Mouse (Mus musculus): ENCODE data around the gene Snapc4. TPM values are rescaled to one million over a fixed set of nuclear protein-coding genes. Genes with fewer than 3 reads are reported as not detected.

Snapc4 gene
- polyA plus RNA-seq (2012; rRNA removed), result 21.9 and 25.2 TPM in 2 replicates

- DNase-seq, result peak; percentile 92
- peak; percentile 12 for TF ChIP-seq POLR2A (IDR thresholded peaks at IDR 0.05; ENCODE audit: low read depth, low read length)
- no peak for TF ChIP-seq CTCF (conservative IDR thresholded peaks at IDR 0.05; ENCODE audit: insufficient read depth, insufficient read length, low read depth, low read length)
- peaks cover 4% of the 10 kb centered on the region for H3K36me3 ChIP-seq (ENCODE audit: control insufficient read depth, insufficient read depth, low read length)
Observed at GRCm38 (mm10) chr2:26380131-26380771, at the start of gene Snapc4. Snapc4 (minus strand) TSS chr2:26380653.

GRCm38 (mm10) chr2:26429851-26430250 lies 49.4 kb upstream of the Snapc4 start:
- TF ChIP-seq CTCF (conservative IDR thresholded peaks at IDR 0.05; ENCODE audit: insufficient read depth, insufficient read length, low read depth, low read length) (no peak; the same call in 1 of the 2 replicates), POLR2A (IDR thresholded peaks at IDR 0.05; ENCODE audit: low read depth, low read length) (no peak)
- DNase-seq, result no peak
- peaks cover 5% of the 10 kb centered on the region; the same call in 1 of the 2 replicates for H3K4me1 ChIP-seq (ENCODE audit: control insufficient read depth, insufficient read depth, low read length)
- peaks cover 8% of the 10 kb centered on the region for H3K36me3 ChIP-seq (ENCODE audit: control insufficient read depth, insufficient read depth, low read length)
- 89% methylated on average over 5 of the region's 5 CpGs for WGBS
- no peak overlapping the region for H3K4me3 ChIP-seq (ENCODE audit: insufficient read depth, low read depth, low read length)
- H3K27ac ChIP-seq (ENCODE audit: insufficient read depth, low read depth, low read length), result no peak overlapping the region
- H3K27me3 ChIP-seq (replicated peaks; ENCODE audit: control insufficient read depth, insufficient read depth, low read length), result no peaks in the 10 kb centered on the region

More at GRCm38 (mm10) chr2:26380131-26380771, at the start of gene Snapc4:
- no peaks in the 10 kb centered on the region for H3K4me1 ChIP-seq (ENCODE audit: control insufficient read depth, insufficient read depth, low read length)
- 1% methylated on average over 38 of the region's 38 CpGs for WGBS
- H3K4me3 ChIP-seq (ENCODE audit: insufficient read depth, low read depth, low read length), result peak within 1 kb of the TSS; percentile 73
- no peaks in the 10 kb centered on the region for H3K27me3 ChIP-seq (replicated peaks; ENCODE audit: control insufficient read depth, insufficient read depth, low read length)
- no peak within 1 kb of the TSS for H3K27ac ChIP-seq (ENCODE audit: insufficient read depth, low read depth, low read length)

GRCm38 (mm10) chr2:26424541-26424940 lies 44.1 kb upstream of the Snapc4 start:
- Histone ChIP-seq H3K27ac (ENCODE audit: insufficient read depth, low read depth, low read length) (no peak overlapping the region), H3K4me1 (ENCODE audit: control insufficient read depth, insufficient read depth, low read length) (peaks cover 4% of the 10 kb centered on the region; the same call in 1 of the 2 replicates), H3K4me3 (ENCODE audit: insufficient read depth, low read depth, low read length) (no peak overlapping the region), H3K36me3 (ENCODE audit: control insufficient read depth, insufficient read depth, low read length) (peaks cover 11% of the 10 kb centered on the region), H3K27me3 (replicated peaks; ENCODE audit: control insufficient read depth, insufficient read depth, low read length) (no peaks in the 10 kb centered on the region)
- WGBS, result 95% methylated on average over 2 of the region's 2 CpGs
- DNase-seq, result no peak
- TF ChIP-seq CTCF (conservative IDR thresholded peaks at IDR 0.05; ENCODE audit: insufficient read depth, insufficient read length, low read depth, low read length) (no peak), POLR2A (IDR thresholded peaks at IDR 0.05; ENCODE audit: low read depth, low read length) (no peak)

GRCm38 (mm10) chr2:26423086-26423485 lies 42.6 kb upstream of the Snapc4 start:
- H3K4me1 ChIP-seq (ENCODE audit: control insufficient read depth, insufficient read depth, low read length), result peaks cover 4% of the 10 kb centered on the region; the same call in 1 of the 2 replicates
- TF ChIP-seq CTCF (conservative IDR thresholded peaks at IDR 0.05; ENCODE audit: insufficient read depth, insufficient read length, low read depth, low read length) (no peak), POLR2A (IDR thresholded peaks at IDR 0.05; ENCODE audit: low read depth, low read length) (no peak)
- H3K27me3 ChIP-seq (replicated peaks; ENCODE audit: control insufficient read depth, insufficient read depth, low read length), result no peaks in the 10 kb centered on the region
- peak overlapping the region; percentile 15; the same call in 1 of the 2 replicates for H3K27ac ChIP-seq (ENCODE audit: insufficient read depth, low read depth, low read length)
- 63% methylated on average over 1 of the region's 1 CpGs for WGBS
- DNase-seq, result peak; percentile 86
- no peak overlapping the region for H3K4me3 ChIP-seq (ENCODE audit: insufficient read depth, low read depth, low read length)
- H3K36me3 ChIP-seq (ENCODE audit: control insufficient read depth, insufficient read depth, low read length), result peaks cover 11% of the 10 kb centered on the region

- no peak for DNase-seq
- TF ChIP-seq POLR2A (IDR thresholded peaks at IDR 0.05; ENCODE audit: low read depth, low read length), result no peak
- no peak for TF ChIP-seq CTCF (conservative IDR thresholded peaks at IDR 0.05; ENCODE audit: insufficient read depth, insufficient read length, low read depth, low read length)
- Histone ChIP-seq H3K4me1 (ENCODE audit: control insufficient read depth, insufficient read depth, low read length) (peaks cover 4% of the 10 kb centered on the region; the same call in 1 of the 2 replicates), H3K4me3 (ENCODE audit: insufficient read depth, low read depth, low read length) (no peak overlapping the region), H3K27ac (ENCODE audit: insufficient read depth, low read depth, low read length) (no peak overlapping the region), H3K27me3 (replicated peaks; ENCODE audit: control insufficient read depth, insufficient read depth, low read length) (no peaks in the 10 kb centered on the region), H3K36me3 (ENCODE audit: control insufficient read depth, insufficient read depth, low read length) (peaks cover 11% of the 10 kb centered on the region)
- 94% methylated on average over 2 of the region's 2 CpGs for WGBS
Observed at GRCm38 (mm10) chr2:26421969-26422368, 41.5 kb upstream of the Snapc4 start.

GRCm38 (mm10) chr2:26418120-26418519 lies 37.7 kb upstream of the Snapc4 start:
- TF ChIP-seq CTCF (conservative IDR thresholded peaks at IDR 0.05; ENCODE audit: insufficient read depth, insufficient read length, low read depth, low read length) (no peak), POLR2A (IDR thresholded peaks at IDR 0.05; ENCODE audit: low read depth, low read length) (no peak)
- H3K4me3 ChIP-seq (ENCODE audit: insufficient read depth, low read depth, low read length), result no peak overlapping the region
- H3K4me1 ChIP-seq (ENCODE audit: control insufficient read depth, insufficient read depth, low read length), result no peaks in the 10 kb centered on the region; the same call in 1 of the 2 replicates
- peaks cover 11% of the 10 kb centered on the region for H3K36me3 ChIP-seq (ENCODE audit: control insufficient read depth, insufficient read depth, low read length)
- H3K27ac ChIP-seq (ENCODE audit: insufficient read depth, low read depth, low read length), result no peak overlapping the region
- whole genome bisulfite sequencing, result 86% methylated on average over 1 of the region's 1 CpGs
- no peaks in the 10 kb centered on the region for H3K27me3 ChIP-seq (replicated peaks; ENCODE audit: control insufficient read depth, insufficient read depth, low read length)
- no peak for DNase-seq

- TF ChIP-seq POLR2A (IDR thresholded peaks at IDR 0.05; ENCODE audit: low read depth, low read length) (no peak), CTCF (conservative IDR thresholded peaks at IDR 0.05; ENCODE audit: insufficient read depth, insufficient read length, low read depth, low read length) (no peak)
- DNase-seq, result no peak
- H3K4me1 ChIP-seq (ENCODE audit: control insufficient read depth, insufficient read depth, low read length), result no peaks in the 10 kb centered on the region
- no peak overlapping the region for H3K4me3 ChIP-seq (ENCODE audit: insufficient read depth, low read depth, low read length)
- no peak overlapping the region for H3K27ac ChIP-seq (ENCODE audit: insufficient read depth, low read depth, low read length)
- H3K36me3 ChIP-seq (ENCODE audit: control insufficient read depth, insufficient read depth, low read length), result peaks cover 11% of the 10 kb centered on the region
- H3K27me3 ChIP-seq (replicated peaks; ENCODE audit: control insufficient read depth, insufficient read depth, low read length), result no peaks in the 10 kb centered on the region
Observed at GRCm38 (mm10) chr2:26417066-26417465, 36.6 kb upstream of the Snapc4 start.
